Mouse (Mus musculus) embryonic fibroblast, embryonic 13.5 days (primary cell): Measurements from ENCODE around the gene Cwc22.

Experiments used
- CTCF ChIP-seq: IDR thresholded peaks from 2 replicates; pipeline ENCODE4 v1.5.1; 2011; ENCODE audit warnings: mild to moderate bottlenecking, control low read depth, low read length, moderate library complexity, borderline replicate concordance; ENCODE audit not compliant: insufficient read depth
- POLR2A ChIP-seq: IDR thresholded peaks from 2 replicates; pipeline ENCODE4 v1.6.1; 2011; ENCODE audit warnings: low read depth, mild to moderate bottlenecking, control low read depth, low read length, moderate library complexity

GRCm38 (mm10) chr2:77872676-77873075 lies 73.5 kb downstream of the Cwc22 start:
- TF ChIP-seq CTCF (no peak), POLR2A (no peak)
